Mouse (Mus musculus) spleen, adult 2 months (tissue): ENCODE results near the gene Ddc.

Source experiments
- CTCF ChIP-seq: fragments of 200-500 bp; IDR thresholded peaks from 2 replicates; pipeline ENCODE4 v1.5.1; 2011; ENCODE audit warnings: mild to moderate bottlenecking, inconsistent platforms; ENCODE audit not compliant: insufficient read depth, insufficient read length, insufficient replicate concordance; ENCODE audit errors: extremely low read depth
- POLR2A ChIP-seq: fragments of 200-500 bp; IDR thresholded peaks from 2 replicates; pipeline ENCODE4 v1.6.1; 2011; ENCODE audit warnings: low read depth, low read length, inconsistent platforms

DNA sequence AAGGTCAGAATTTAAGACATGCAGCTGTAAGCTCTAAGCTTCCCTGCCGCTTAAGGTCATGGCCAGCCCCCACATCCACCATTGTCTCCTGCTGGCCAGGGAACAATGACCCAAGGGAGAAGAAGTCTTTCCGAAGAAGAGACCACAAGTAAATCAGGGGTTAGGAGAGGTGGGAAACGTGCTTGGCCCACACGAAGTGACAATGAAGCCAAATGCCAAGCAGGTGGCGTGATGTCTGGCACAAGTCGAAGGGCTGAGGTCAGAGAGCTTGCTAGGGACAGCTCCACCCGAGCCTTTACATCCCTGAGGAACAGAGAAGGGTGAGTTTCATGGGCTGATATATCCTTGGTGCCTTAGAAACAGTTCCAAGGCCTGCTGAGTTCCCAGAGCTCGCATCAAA is 52.9 kb downstream of the Ddc start:
- no peak for TF ChIP-seq POLR2A
- TF ChIP-seq CTCF = no peak
